Mouse (Mus musculus) left cerebral cortex, adult 9 months (tissue): Measurements from ENCODE around the gene Ccr6.

Experiments
- DNase-seq, 2 experiments: peaks; one replicate each; pipeline ENCODE4 v3.0.0; 2022; ENCODE audit warnings: low spot score in 2 of 2

Gene Ccr6

GRCm38 (mm10) chr17:8283526-8284253 lies 47.8 kb downstream of the Ccr6 start:
- peak; percentile 91 to 95 for DNase-seq

- peak in 1 of 2 experiments; percentile 22 for DNase-seq
These were observed 48.4 kb downstream of the Ccr6 start for GRCm38 (mm10) chr17:8284254-8284661.

- DNase-seq, result no peak
These were observed 49.2 kb downstream of the Ccr6 start for GRCm38 (mm10) chr17:8285056-8285455.

GRCm38 (mm10) chr17:8286987-8287386 lies 51.1 kb downstream of the Ccr6 start:
- DNase-seq, result no peak

- no peak for DNase-seq
These were observed 54.3 kb downstream of the Ccr6 start for GRCm38 (mm10) chr17:8289993-8290679.

- no peak for DNase-seq
These were observed 54.9 kb downstream of the Ccr6 start for GRCm38 (mm10) chr17:8290736-8291135.

- DNase-seq, result no peak
These were observed 60.0 kb downstream of the Ccr6 start for GRCm38 (mm10) chr17:8295825-8296224.

- no peak for DNase-seq
These were observed 60.5 kb downstream of the Ccr6 start for GRCm38 (mm10) chr17:8296313-8296844.

- no peak for DNase-seq
These were observed 61.9 kb downstream of the Ccr6 start for GRCm38 (mm10) chr17:8297746-8298145.

- DNase-seq, result no peak
These were observed 62.4 kb downstream of the Ccr6 start for GRCm38 (mm10) chr17:8298281-8298680.

GRCm38 (mm10) chr17:8299524-8299923 lies 63.7 kb downstream of the Ccr6 start:
- DNase-seq, result no peak

GRCm38 (mm10) chr17:8301515-8301914 lies 65.7 kb downstream of the Ccr6 start:
- DNase-seq, result no peak

- no peak for DNase-seq
These were observed 67.1 kb downstream of the Ccr6 start for GRCm38 (mm10) chr17:8302772-8303438.

GRCm38 (mm10) chr17:8303671-8304070 lies 67.8 kb downstream of the Ccr6 start:
- no peak for DNase-seq

GRCm38 (mm10) chr17:8305801-8306200 lies 70.0 kb downstream of the Ccr6 start:
- no peak for DNase-seq
